Mouse (Mus musculus): ENCODE data around the gene Frmpd1. TPM values are rescaled to one million over a fixed set of nuclear protein-coding genes. Genes with fewer than 3 reads are reported as not detected.

Frmpd1 gene
- polyA plus RNA-seq, 1 experiment from 2014 or later, result 0.30 TPM

DNA sequence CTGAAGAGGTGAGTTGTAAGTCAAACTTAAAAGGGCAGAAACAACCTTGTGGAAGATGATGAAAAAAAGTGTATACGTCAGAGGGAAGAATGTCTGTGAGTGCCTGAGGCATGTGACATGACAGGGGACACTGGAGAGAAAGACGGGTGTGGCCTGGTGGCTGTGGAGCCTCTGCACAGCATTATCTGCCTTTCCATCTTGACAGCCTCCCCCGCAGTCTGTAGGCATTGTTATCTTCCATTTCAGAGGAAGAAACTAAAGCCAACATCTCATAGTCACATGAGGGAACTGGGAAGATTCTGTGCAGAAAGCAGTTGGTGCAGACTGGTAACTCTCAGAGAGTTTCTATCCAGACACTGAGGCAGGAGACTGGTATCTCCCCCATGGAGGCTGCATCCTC is 83.2 kb downstream of the Frmpd1 start:
- no peak for TF ChIP-seq CTCF (IDR thresholded peaks at IDR 0.05; ENCODE audit: low read depth)
- ATAC-seq (replicated peaks; ENCODE audit: low FRiP score, low read depth), result no peak
- 55% methylated on average over 3 of the region's 3 CpGs for WGBS
- DNase-seq (ENCODE audit: low spot score), result no peak
- Histone ChIP-seq H3K27me3 (ENCODE audit: insufficient read depth, low read length) (no peaks in the 10 kb centered on the region), H3K36me3 (ENCODE audit: insufficient read depth, low read length) (no peaks in the 10 kb centered on the region), H3K9me3 (replicated peaks; ENCODE audit: low read length) (no peaks in the 10 kb centered on the region), H3K9ac (ENCODE audit: low read depth, low read length) (no peak overlapping the region), H3K27ac (no peak overlapping the region), H3K4me3 (replicated peaks; ENCODE audit: low read depth, low read length) (no peak overlapping the region), H3K4me1 (replicated peaks; ENCODE audit: insufficient read depth, low read length) (no peaks in the 10 kb centered on the region), H3K4me2 (ENCODE audit: low read length) (no peak overlapping the region)

GRCm38 (mm10) chr4:45271041-45271452 is 86.4 kb downstream of the Frmpd1 start:
- DNase-seq (ENCODE audit: low spot score) (peak; percentile 24), ATAC-seq (replicated peaks; ENCODE audit: low FRiP score, low read depth) (no peak; the same call in 1 of the 2 replicates)
- H3K4me3 ChIP-seq (replicated peaks; ENCODE audit: low read depth, low read length), result no peak overlapping the region
- H3K4me2 ChIP-seq (ENCODE audit: low read length), result no peak overlapping the region
- 72% methylated on average over 10 of the region's 10 CpGs for WGBS
- no peaks in the 10 kb centered on the region for H3K4me1 ChIP-seq (replicated peaks; ENCODE audit: insufficient read depth, low read length)
- no peak overlapping the region for H3K9ac ChIP-seq (ENCODE audit: low read depth, low read length)
- H3K36me3 ChIP-seq (ENCODE audit: insufficient read depth, low read length), result no peaks in the 10 kb centered on the region
- no peaks in the 10 kb centered on the region for H3K9me3 ChIP-seq (replicated peaks; ENCODE audit: low read length)
- no peaks in the 10 kb centered on the region for H3K27me3 ChIP-seq (ENCODE audit: insufficient read depth, low read length)
- TF ChIP-seq CTCF (IDR thresholded peaks at IDR 0.05; ENCODE audit: low read depth), result no peak
- H3K27ac ChIP-seq, result no peak overlapping the region

GRCm38 (mm10) chr4:45275770-45276169 is 91.1 kb downstream of the Frmpd1 start:
- no peak for TF ChIP-seq CTCF (IDR thresholded peaks at IDR 0.05; ENCODE audit: low read depth)
- no peak overlapping the region for H3K4me3 ChIP-seq (replicated peaks; ENCODE audit: low read depth, low read length)
- H3K27me3 ChIP-seq (ENCODE audit: insufficient read depth, low read length), result no peaks in the 10 kb centered on the region
- no peak overlapping the region for H3K4me2 ChIP-seq (ENCODE audit: low read length)
- ATAC-seq (replicated peaks; ENCODE audit: low FRiP score, low read depth) (no peak), DNase-seq (ENCODE audit: low spot score) (peak; percentile 8)
- no peaks in the 10 kb centered on the region for H3K9me3 ChIP-seq (replicated peaks; ENCODE audit: low read length)
- no peak overlapping the region for H3K9ac ChIP-seq (ENCODE audit: low read depth, low read length)
- no peaks in the 10 kb centered on the region for H3K36me3 ChIP-seq (ENCODE audit: insufficient read depth, low read length)
- no peaks in the 10 kb centered on the region for H3K4me1 ChIP-seq (replicated peaks; ENCODE audit: insufficient read depth, low read length)
- 53% methylated on average over 8 of the region's 8 CpGs for WGBS
- H3K27ac ChIP-seq, result no peak overlapping the region

DNA sequence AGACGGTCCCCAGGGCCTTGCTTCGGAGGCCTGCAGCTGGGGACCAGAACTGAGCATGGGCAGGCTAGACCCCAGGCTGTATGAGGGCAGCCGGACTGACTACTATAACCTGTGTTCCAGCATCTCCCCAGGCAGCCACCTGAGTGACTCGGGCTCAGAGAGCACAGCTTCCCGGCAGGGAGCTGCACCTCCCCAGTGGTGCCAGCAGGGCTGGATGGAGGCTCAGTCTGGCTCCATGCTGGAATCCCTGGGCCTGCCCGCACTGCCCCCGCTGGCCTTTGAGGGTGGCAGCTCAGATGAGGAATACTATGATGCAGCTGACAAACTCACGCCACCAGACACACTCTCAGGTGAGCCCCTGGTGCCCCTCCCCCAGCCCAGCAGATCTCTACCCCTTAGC is 94.6 kb downstream of the Frmpd1 start:
- Histone ChIP-seq H3K27me3 (ENCODE audit: insufficient read depth, low read length) (no peaks in the 10 kb centered on the region), H3K27ac (no peak overlapping the region), H3K4me3 (replicated peaks; ENCODE audit: low read depth, low read length) (no peak overlapping the region), H3K36me3 (ENCODE audit: insufficient read depth, low read length) (no peaks in the 10 kb centered on the region), H3K9me3 (replicated peaks; ENCODE audit: low read length) (no peaks in the 10 kb centered on the region), H3K9ac (ENCODE audit: low read depth, low read length) (no peak overlapping the region), H3K4me2 (ENCODE audit: low read length) (no peak overlapping the region), H3K4me1 (replicated peaks; ENCODE audit: insufficient read depth, low read length) (no peaks in the 10 kb centered on the region)
- WGBS, result 61% methylated on average over 8 of the region's 8 CpGs
- DNase-seq (ENCODE audit: low spot score), result peak; percentile 28
- peak; percentile 56 for ATAC-seq (replicated peaks; ENCODE audit: low FRiP score, low read depth)
- peak; percentile 44; the same call in 1 of the 2 replicates for TF ChIP-seq CTCF (IDR thresholded peaks at IDR 0.05; ENCODE audit: low read depth)

GRCm38 (mm10) chr4:45279981-45280548 is 95.4 kb downstream of the Frmpd1 start:
- TF ChIP-seq CTCF (IDR thresholded peaks at IDR 0.05; ENCODE audit: low read depth), result peak; percentile 99
- Histone ChIP-seq H3K36me3 (ENCODE audit: insufficient read depth, low read length) (no peaks in the 10 kb centered on the region), H3K9me3 (replicated peaks; ENCODE audit: low read length) (no peaks in the 10 kb centered on the region), H3K9ac (ENCODE audit: low read depth, low read length) (no peak overlapping the region), H3K27me3 (ENCODE audit: insufficient read depth, low read length) (no peaks in the 10 kb centered on the region), H3K4me1 (replicated peaks; ENCODE audit: insufficient read depth, low read length) (no peaks in the 10 kb centered on the region), H3K27ac (no peak overlapping the region), H3K4me2 (ENCODE audit: low read length) (no peak overlapping the region), H3K4me3 (replicated peaks; ENCODE audit: low read depth, low read length) (no peak overlapping the region)
- ATAC-seq (replicated peaks; ENCODE audit: low FRiP score, low read depth), result peak; percentile 49; the same call in 1 of the 2 replicates
- WGBS, result 20% methylated on average over 4 of the region's 4 CpGs
- peak; percentile 89 for DNase-seq (ENCODE audit: low spot score)

DNA sequence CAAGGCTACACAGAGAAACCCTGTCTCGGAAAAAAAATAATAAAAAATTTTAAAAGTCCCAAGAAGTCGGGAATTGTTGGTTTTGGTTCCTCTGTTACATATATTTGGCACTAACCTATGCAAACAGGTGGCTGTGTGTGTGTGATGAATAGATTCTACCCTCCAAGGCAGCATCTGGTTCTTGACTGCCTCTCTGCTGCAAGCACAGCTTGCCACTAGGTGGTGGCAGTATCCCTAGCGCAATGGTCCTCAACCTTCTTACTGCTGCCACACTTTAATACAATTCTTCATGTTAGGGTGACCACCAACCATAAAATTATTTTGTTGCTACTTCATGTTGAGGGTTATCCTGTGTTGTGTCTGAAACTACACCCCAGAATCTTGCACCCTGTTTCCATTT is 101.6 kb downstream of the Frmpd1 start:
- Histone ChIP-seq H3K4me2 (ENCODE audit: low read length) (no peak overlapping the region), H3K27me3 (ENCODE audit: insufficient read depth, low read length) (no peaks in the 10 kb centered on the region), H3K9ac (ENCODE audit: low read depth, low read length) (no peak overlapping the region), H3K4me3 (replicated peaks; ENCODE audit: low read depth, low read length) (no peak overlapping the region), H3K27ac (no peak overlapping the region), H3K4me1 (replicated peaks; ENCODE audit: insufficient read depth, low read length) (no peaks in the 10 kb centered on the region), H3K36me3 (ENCODE audit: insufficient read depth, low read length) (no peaks in the 10 kb centered on the region), H3K9me3 (replicated peaks; ENCODE audit: low read length) (no peaks in the 10 kb centered on the region)
- ATAC-seq (replicated peaks; ENCODE audit: low FRiP score, low read depth), result no peak
- DNase-seq (ENCODE audit: low spot score), result peak; percentile 45
- peak; percentile 72 for TF ChIP-seq CTCF (IDR thresholded peaks at IDR 0.05; ENCODE audit: low read depth)
- 55% methylated on average over 3 of the region's 3 CpGs for WGBS

GRCm38 (mm10) chr4:45287906-45288305 is 103.2 kb downstream of the Frmpd1 start:
- Histone ChIP-seq H3K4me2 (ENCODE audit: low read length) (no peak overlapping the region), H3K27me3 (ENCODE audit: insufficient read depth, low read length) (no peaks in the 10 kb centered on the region), H3K4me1 (replicated peaks; ENCODE audit: insufficient read depth, low read length) (no peaks in the 10 kb centered on the region), H3K4me3 (replicated peaks; ENCODE audit: low read depth, low read length) (no peak overlapping the region), H3K9ac (ENCODE audit: low read depth, low read length) (no peak overlapping the region), H3K9me3 (replicated peaks; ENCODE audit: low read length) (no peaks in the 10 kb centered on the region), H3K27ac (no peak overlapping the region), H3K36me3 (ENCODE audit: insufficient read depth, low read length) (no peaks in the 10 kb centered on the region)
- TF ChIP-seq CTCF (IDR thresholded peaks at IDR 0.05; ENCODE audit: low read depth), result no peak
- WGBS, result 82% methylated on average over 5 of the region's 5 CpGs
- ATAC-seq (replicated peaks; ENCODE audit: low FRiP score, low read depth) (no peak), DNase-seq (ENCODE audit: low spot score) (no peak)

Measured in kidney, postnatal 0 days (tissue).